Mouse (Mus musculus): Measurements from ENCODE around the gene Spc25. TPM values are rescaled to one million over a fixed set of nuclear protein-coding genes. Genes with fewer than 3 reads are reported as not detected.

The Spc25 gene
- polyA plus RNA-seq, 1 experiment from 2014 or later = 38.8 TPM

DNA sequence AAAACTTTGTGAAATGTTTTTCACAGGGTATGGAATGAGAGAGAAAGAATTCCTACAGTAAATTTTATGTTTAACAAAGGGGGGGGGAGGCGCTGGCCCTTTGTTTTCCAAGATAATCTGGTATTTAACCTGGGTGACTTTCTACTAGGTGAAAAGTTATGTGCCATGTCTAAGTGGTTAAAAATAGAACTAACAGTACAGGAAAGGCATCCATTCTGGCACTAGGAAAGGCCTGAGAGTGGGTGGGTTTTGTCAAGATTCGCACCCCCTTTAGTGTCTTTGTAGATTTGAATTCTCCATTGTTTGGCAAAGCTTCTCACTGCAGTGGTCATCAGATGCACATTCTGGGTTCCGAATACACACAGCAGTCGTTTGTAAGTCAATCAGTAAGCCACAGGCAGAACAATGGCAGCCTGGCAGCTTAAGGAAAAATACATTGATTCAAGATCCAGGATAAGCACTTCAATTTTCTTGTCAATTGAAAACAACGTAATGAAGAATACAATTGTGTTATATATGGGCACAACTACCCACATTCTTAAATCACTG, 15.9 kb upstream of the Spc25 start:
- Histone ChIP-seq H3K9ac (no peak overlapping the region), H3K27ac (replicated peaks) (no peak overlapping the region), H3K27me3 (no peaks in the 10 kb centered on the region), H3K4me1 (replicated peaks) (peaks cover 8% of the 10 kb centered on the region), H3K4me3 (no peak overlapping the region), H3K9me3 (no peaks in the 10 kb centered on the region), H3K36me3 (no peaks in the 10 kb centered on the region), H3K4me2 (no peak overlapping the region)
- WGBS = 38% methylated on average over 5 of the region's 5 CpGs
- no peak for ATAC-seq (ENCODE audit: low read depth)

GRCm38 (mm10) chr2:69215242-69215641, 9.2 kb upstream of the Spc25 start:
- H3K4me1 ChIP-seq (replicated peaks) = peaks cover 17% of the 10 kb centered on the region; the same call in 1 of the 2 replicates
- H3K36me3 ChIP-seq = no peaks in the 10 kb centered on the region
- H3K27me3 ChIP-seq = no peaks in the 10 kb centered on the region
- no peak overlapping the region; the same call in 1 of the 2 replicates for H3K27ac ChIP-seq (replicated peaks)
- no peak overlapping the region for H3K4me3 ChIP-seq
- ATAC-seq (ENCODE audit: low read depth) = 0 out of 2 replicates have a peak, but pooled peaks have one; percentile 30
- H3K4me2 ChIP-seq = no peak overlapping the region
- WGBS = 53% methylated on average over 7 of the region's 7 CpGs
- no peak overlapping the region for H3K9ac ChIP-seq
- H3K9me3 ChIP-seq = no peaks in the 10 kb centered on the region

GRCm38 (mm10) chr2:69212652-69213051, 6.7 kb upstream of the Spc25 start:
- Histone ChIP-seq H3K4me3 (no peak overlapping the region), H3K27ac (replicated peaks) (no peak overlapping the region), H3K9ac (no peak overlapping the region), H3K4me1 (replicated peaks) (peaks cover 12% of the 10 kb centered on the region; the same call in 1 of the 2 replicates), H3K4me2 (no peak overlapping the region), H3K9me3 (no peaks in the 10 kb centered on the region), H3K27me3 (no peaks in the 10 kb centered on the region), H3K36me3 (no peaks in the 10 kb centered on the region)
- ATAC-seq (ENCODE audit: low read depth) = no peak
- 58% methylated on average over 10 of the region's 10 CpGs for WGBS

DNA sequence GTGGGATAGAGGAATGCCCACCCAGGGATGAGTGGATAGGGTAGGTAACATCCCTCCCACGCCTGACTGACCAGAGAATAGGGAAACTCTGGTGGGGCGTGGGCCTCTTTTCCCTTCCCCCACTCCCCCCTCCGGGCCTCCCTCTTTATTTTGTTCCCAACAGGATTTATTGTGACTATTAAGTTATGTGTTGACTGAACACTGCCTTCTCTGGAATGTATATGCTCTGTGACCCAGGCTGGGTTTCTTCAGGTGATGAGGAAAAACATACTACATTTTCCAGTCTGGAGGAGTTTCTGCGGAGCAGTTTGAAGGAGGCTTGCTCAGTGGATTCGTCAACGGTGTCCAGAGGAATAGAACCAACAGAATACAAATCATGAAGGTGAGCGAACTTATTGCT, 4.8 kb upstream of the Spc25 start, which contains the start of gene G6pc2:
Gene G6pc2 (plus strand): TSS at position 301 of the 400 bp plus-strand sequence.
- WGBS = 82% methylated on average over 7 of the region's 7 CpGs
- no peak within 1 kb of the TSS for H3K4me2 ChIP-seq
- peaks cover 11% of the 10 kb centered on the region for H3K4me1 ChIP-seq (replicated peaks)
- no peak within 1 kb of the TSS for H3K9ac ChIP-seq
- no peaks in the 10 kb centered on the region for H3K9me3 ChIP-seq
- H3K36me3 ChIP-seq = no peaks in the 10 kb centered on the region
- H3K27me3 ChIP-seq = no peaks in the 10 kb centered on the region
- H3K4me3 ChIP-seq = no peak within 1 kb of the TSS
- ATAC-seq (ENCODE audit: low read depth) = no peak
- H3K27ac ChIP-seq (replicated peaks) = no peak within 1 kb of the TSS

DNA sequence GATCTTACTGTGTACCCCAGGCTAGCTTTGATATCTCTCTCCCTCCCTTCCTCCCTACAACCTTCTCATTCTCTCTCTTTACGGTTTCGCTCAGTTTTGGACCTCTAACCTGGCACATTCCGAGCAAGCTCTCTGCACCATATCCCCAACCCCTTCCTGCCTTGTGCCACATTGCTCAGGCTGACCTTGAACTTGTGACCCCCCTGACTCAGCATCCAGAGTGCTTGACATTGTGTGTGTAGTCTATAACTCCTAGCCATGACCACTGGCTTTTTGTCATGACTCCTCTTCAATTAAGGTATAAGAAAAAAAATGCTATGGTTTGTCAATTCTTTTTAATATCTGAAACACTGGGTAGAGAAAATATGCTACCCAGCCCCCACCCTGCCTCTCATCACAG, 3.7 kb upstream of the Spc25 start:
- no peak for ATAC-seq (ENCODE audit: low read depth)
- 92% methylated on average over 3 of the region's 3 CpGs for WGBS
- no peaks in the 10 kb centered on the region for H3K9me3 ChIP-seq
- no peaks in the 10 kb centered on the region for H3K36me3 ChIP-seq
- H3K4me1 ChIP-seq (replicated peaks) = peaks cover 10% of the 10 kb centered on the region
- H3K27ac ChIP-seq (replicated peaks) = no peak overlapping the region
- no peak overlapping the region for H3K4me3 ChIP-seq
- no peaks in the 10 kb centered on the region for H3K27me3 ChIP-seq
- H3K9ac ChIP-seq = no peak overlapping the region
- H3K4me2 ChIP-seq = no peak overlapping the region

- Histone ChIP-seq H3K9ac (no peak overlapping the region), H3K36me3 (peaks cover 6% of the 10 kb centered on the region; the same call in 1 of the 2 replicates), H3K27me3 (no peaks in the 10 kb centered on the region), H3K27ac (replicated peaks) (no peak overlapping the region), H3K4me1 (replicated peaks) (peaks cover 10% of the 10 kb centered on the region), H3K4me2 (peak overlapping the region; percentile 39), H3K9me3 (no peaks in the 10 kb centered on the region), H3K4me3 (no peak overlapping the region)
- ATAC-seq (ENCODE audit: low read depth) = peak; percentile 48; the same call in 1 of the 2 replicates
- WGBS = 28% methylated on average over 7 of the region's 7 CpGs
These were observed 529 bp upstream of the Spc25 start for GRCm38 (mm10) chr2:69206523-69206922.

GRCm38 (mm10) chr2:69205185-69205584, 809 bp downstream of the Spc25 start:
- no peak for ATAC-seq (ENCODE audit: low read depth)
- H3K4me1 ChIP-seq (replicated peaks) = peaks cover 10% of the 10 kb centered on the region
- H3K27me3 ChIP-seq = no peaks in the 10 kb centered on the region
- H3K9me3 ChIP-seq = no peaks in the 10 kb centered on the region
- no peak overlapping the region for H3K27ac ChIP-seq (replicated peaks)
- H3K4me2 ChIP-seq = peak overlapping the region; percentile 91
- H3K9ac ChIP-seq = peak overlapping the region; percentile 74
- H3K4me3 ChIP-seq = peak overlapping the region; percentile 78
- WGBS = 12% methylated on average over 6 of the region's 6 CpGs
- peaks cover 6% of the 10 kb centered on the region; the same call in 1 of the 2 replicates for H3K36me3 ChIP-seq

DNA sequence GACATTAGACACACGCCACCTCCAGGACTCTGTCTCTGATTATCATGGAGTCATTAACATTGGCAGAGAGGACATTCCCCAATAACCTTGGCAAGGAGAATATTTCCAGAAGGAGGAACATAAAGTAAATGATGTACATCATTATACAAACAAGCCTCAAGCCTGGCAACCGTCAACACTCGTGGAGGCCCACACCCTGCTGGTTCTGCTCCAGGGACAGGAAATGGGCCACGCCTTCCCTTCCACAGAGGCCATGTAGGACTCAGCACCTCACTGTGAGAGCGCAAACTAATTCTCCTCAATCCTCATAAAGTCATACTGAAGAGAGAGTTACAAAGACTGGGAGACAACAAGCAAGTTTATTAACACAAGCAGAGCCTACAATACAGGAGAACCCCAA, 12.4 kb downstream of the Spc25 start:
- H3K27me3 ChIP-seq = no peaks in the 10 kb centered on the region
- H3K4me1 ChIP-seq (replicated peaks) = no peaks in the 10 kb centered on the region
- no peak for ATAC-seq (ENCODE audit: low read depth)
- H3K9ac ChIP-seq = no peak overlapping the region
- H3K4me3 ChIP-seq = no peak overlapping the region
- no peaks in the 10 kb centered on the region for H3K9me3 ChIP-seq
- no peak overlapping the region for H3K4me2 ChIP-seq
- 89% methylated on average over 5 of the region's 5 CpGs for WGBS
- H3K36me3 ChIP-seq = peaks cover 8% of the 10 kb centered on the region
- no peak overlapping the region for H3K27ac ChIP-seq (replicated peaks)

DNA sequence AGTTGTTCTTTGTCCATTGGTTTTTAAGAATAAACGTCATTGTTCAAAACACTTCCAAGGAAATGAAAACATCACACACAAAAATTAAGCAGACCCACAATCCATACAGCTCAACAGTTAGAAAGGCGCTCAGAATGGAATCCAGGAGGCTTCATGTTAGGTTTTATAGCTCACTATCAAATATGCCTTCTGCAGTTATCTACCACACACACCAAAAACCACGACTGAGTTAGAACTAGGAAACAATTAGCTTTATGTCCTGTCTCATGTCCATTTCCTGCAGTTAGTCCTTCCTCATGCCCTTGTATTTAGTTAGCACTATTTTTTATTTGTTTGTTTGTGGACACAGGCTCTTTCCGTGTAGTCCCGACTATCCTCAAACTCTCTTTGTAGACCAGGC, 14.9 kb downstream of the Spc25 start:
- H3K9me3 ChIP-seq = no peaks in the 10 kb centered on the region
- no peak overlapping the region for H3K9ac ChIP-seq
- H3K36me3 ChIP-seq = peaks cover 8% of the 10 kb centered on the region
- no peak overlapping the region for H3K4me2 ChIP-seq
- ATAC-seq (ENCODE audit: low read depth) = no peak
- no peaks in the 10 kb centered on the region for H3K27me3 ChIP-seq
- WGBS = 93% methylated on average over 5 of the region's 5 CpGs
- H3K4me1 ChIP-seq (replicated peaks) = no peaks in the 10 kb centered on the region
- no peak overlapping the region for H3K27ac ChIP-seq (replicated peaks)
- H3K4me3 ChIP-seq = no peak overlapping the region

DNA sequence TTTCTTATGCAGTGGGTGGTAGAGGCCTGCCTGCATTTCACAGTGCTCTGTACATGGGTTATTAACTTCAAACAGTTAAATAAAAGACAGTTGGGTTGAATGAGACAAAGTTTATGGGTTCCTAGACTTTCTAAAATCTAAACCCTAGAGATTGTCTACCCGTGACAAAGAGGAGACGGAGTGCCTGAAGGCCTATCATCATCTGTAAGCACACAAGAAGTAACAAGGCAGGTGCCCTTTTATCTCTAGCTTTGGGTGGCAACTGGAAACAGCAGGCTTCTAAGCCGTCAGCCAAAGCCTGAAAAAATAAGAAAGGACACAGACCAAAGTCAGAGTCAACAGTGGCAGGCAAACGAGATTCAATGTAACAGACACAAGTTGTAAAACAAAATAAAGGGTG, 16.8 kb downstream of the Spc25 start:
- Histone ChIP-seq H3K4me1 (replicated peaks) (no peaks in the 10 kb centered on the region), H3K9me3 (no peaks in the 10 kb centered on the region), H3K27ac (replicated peaks) (no peak overlapping the region), H3K27me3 (no peaks in the 10 kb centered on the region), H3K9ac (no peak overlapping the region), H3K36me3 (peaks cover 8% of the 10 kb centered on the region), H3K4me2 (no peak overlapping the region), H3K4me3 (no peak overlapping the region)
- ATAC-seq (ENCODE audit: low read depth) = no peak
- 51% methylated on average over 4 of the region's 4 CpGs for WGBS

- H3K27me3 ChIP-seq = no peaks in the 10 kb centered on the region
- H3K9ac ChIP-seq = no peak overlapping the region
- H3K4me3 ChIP-seq = no peak overlapping the region
- no peaks in the 10 kb centered on the region for H3K4me1 ChIP-seq (replicated peaks)
- no peak overlapping the region for H3K4me2 ChIP-seq
- no peak overlapping the region for H3K27ac ChIP-seq (replicated peaks)
- no peak for ATAC-seq (ENCODE audit: low read depth)
- peaks cover 4% of the 10 kb centered on the region for H3K36me3 ChIP-seq
- H3K9me3 ChIP-seq = no peaks in the 10 kb centered on the region
- WGBS = 82% methylated on average over 6 of the region's 6 CpGs
These were observed 17.3 kb downstream of the Spc25 start for GRCm38 (mm10) chr2:69188732-69189131.

DNA sequence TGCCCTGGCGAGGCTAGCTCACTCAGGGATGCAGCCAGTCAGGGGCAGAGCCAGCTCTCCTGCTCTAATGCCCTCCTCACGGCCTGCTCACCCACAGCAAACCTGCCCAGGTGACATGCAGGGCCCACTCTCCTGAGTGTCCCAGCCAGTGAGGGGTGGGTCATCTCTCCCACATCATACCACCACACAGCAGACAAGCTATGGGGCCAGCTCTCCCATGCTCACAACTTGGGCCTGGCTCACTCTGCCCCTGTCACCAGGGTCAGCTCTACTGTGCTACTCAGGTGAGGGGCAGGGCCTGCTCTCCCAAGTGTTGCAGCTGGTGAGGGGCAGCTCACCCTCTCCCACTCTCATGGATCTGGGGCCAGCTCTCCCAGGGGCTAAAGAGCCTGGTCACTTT, 18.0 kb downstream of the Spc25 start:
- Histone ChIP-seq H3K36me3 (no peaks in the 10 kb centered on the region; the same call in 1 of the 2 replicates), H3K4me3 (no peak overlapping the region), H3K9ac (no peak overlapping the region), H3K9me3 (no peaks in the 10 kb centered on the region), H3K27me3 (no peaks in the 10 kb centered on the region), H3K27ac (replicated peaks) (no peak overlapping the region), H3K4me1 (replicated peaks) (no peaks in the 10 kb centered on the region), H3K4me2 (no peak overlapping the region)
- 84% methylated on average over 2 of the region's 2 CpGs for WGBS
- no peak for ATAC-seq (ENCODE audit: low read depth)

DNA sequence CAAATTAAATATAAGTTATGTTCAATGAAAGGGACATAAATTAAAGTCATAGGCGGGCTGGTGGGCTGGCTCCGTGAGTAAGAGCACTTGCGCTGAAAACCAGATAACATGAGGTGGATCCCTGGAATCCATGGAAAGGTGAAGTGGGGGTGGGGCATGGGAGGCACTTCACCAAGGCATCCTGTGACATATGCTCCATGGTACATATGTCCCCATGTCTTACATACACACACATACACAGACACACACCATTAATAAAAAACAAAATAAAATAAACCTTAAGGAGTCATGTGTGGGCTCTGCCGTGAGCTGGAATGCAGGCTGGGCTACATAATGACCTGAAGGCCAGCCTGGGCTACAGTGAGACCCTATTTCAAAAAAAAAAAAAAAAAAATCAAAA, 26.3 kb downstream of the Spc25 start:
- no peak overlapping the region for H3K4me3 ChIP-seq
- H3K4me1 ChIP-seq (replicated peaks) = no peaks in the 10 kb centered on the region
- no peaks in the 10 kb centered on the region for H3K27me3 ChIP-seq
- H3K9ac ChIP-seq = no peak overlapping the region
- no peak for ATAC-seq (ENCODE audit: low read depth)
- no peaks in the 10 kb centered on the region for H3K9me3 ChIP-seq
- H3K4me2 ChIP-seq = no peak overlapping the region
- H3K27ac ChIP-seq (replicated peaks) = no peak overlapping the region
- WGBS = 90% methylated on average over 4 of the region's 4 CpGs
- H3K36me3 ChIP-seq = no peaks in the 10 kb centered on the region

Measured in neural tube, embryonic 13.5 days (tissue).